Mouse (Mus musculus): Measurements from ENCODE around the gene Phka2.

- TF ChIP-seq POLR2A (IDR thresholded peaks at IDR 0.05; ENCODE audit: control insufficient read depth in 1 of 2, insufficient read depth in 1 of 2, low read depth in 1 of 2, low read length in 2 of 2, poor library complexity in 1 of 2) = no peak
- no peak for TF ChIP-seq RAD21 (IDR thresholded peaks at IDR 0.05; ENCODE audit: low read depth, low read length)
- TF ChIP-seq SIN3A (IDR thresholded peaks at IDR 0.05; ENCODE audit: low read length) = no peak
- TF ChIP-seq ZKSCAN1 (IDR thresholded peaks at IDR 0.05; ENCODE audit: low read depth, low read length) = no peak
- no peak for TF ChIP-seq CTCF (IDR thresholded peaks at IDR 0.05 in 2 of 3, conservative IDR thresholded peaks at IDR 0.05 in 1 of 3; ENCODE audit: control insufficient read depth in 1 of 3, insufficient read depth in 1 of 3, low read depth in 2 of 3, low read length in 3 of 3, poor library complexity in 1 of 3, severe bottlenecking in 1 of 3)
- no peak for TF ChIP-seq GATA1 (IDR thresholded peaks at IDR 0.05; ENCODE audit: low read depth, low read length)
- no peak for TF ChIP-seq ETS1 (IDR thresholded peaks at IDR 0.05; ENCODE audit: low read depth, low read length)
- TF ChIP-seq CHD2 (IDR thresholded peaks at IDR 0.05; ENCODE audit: low read length) = no peak
- no peak for TF ChIP-seq USF1 (IDR thresholded peaks at IDR 0.05; ENCODE audit: low read depth, low read length)
- TF ChIP-seq MAFK (IDR thresholded peaks at IDR 0.05; ENCODE audit: borderline replicate concordance, low read depth, low read length) = no peak
Observed at GRCm38 (mm10) chrX:160585110-160585509, 83.1 kb downstream of the Phka2 start.
